Mouse (Mus musculus): Measurements from ENCODE around the gene Skp1a.

DNA sequence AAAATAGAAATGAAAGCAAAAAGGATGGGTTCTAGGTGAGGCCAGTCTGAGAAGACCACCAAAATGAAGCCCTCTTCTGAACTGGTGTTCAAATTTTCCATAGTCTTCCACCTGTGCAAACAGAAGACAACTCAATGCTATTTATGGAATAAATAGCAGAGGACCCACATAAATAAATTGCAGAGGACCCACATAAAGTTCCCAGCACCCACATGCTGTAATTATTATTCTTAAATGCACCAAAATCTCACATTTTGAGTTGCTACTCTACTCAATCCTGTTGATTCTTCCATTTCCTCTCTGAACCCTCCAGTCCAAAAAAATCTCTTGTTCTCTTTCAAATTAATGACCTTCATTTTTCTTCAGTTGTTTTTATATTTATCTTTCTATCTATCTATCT is 17.9 kb upstream of the Skp1a start, which contains the start of gene Olfr1371:
- TF ChIP-seq HCFC1 (IDR thresholded peaks at IDR 0.05; ENCODE audit: borderline replicate concordance, insufficient read depth, low read length): no peak
- no peak for TF ChIP-seq ZNF384 (IDR thresholded peaks at IDR 0.05; ENCODE audit: low read depth, low read length)
- TF ChIP-seq MAFK (IDR thresholded peaks at IDR 0.05; ENCODE audit: insufficient read depth, low read depth, low read length): no peak
- no peak for TF ChIP-seq ZC3H11A (IDR thresholded peaks at IDR 0.05; ENCODE audit: borderline replicate concordance, low read depth, low read length)
